Mouse (Mus musculus) bone marrow macrophage, adult 2 months (primary cell): Measurements from ENCODE around the gene Sprr2a1.
"Not testable (repeated sequence)": the region's sequence is repeated elsewhere in the genome, so short reads cannot be mapped to it uniquely, and the experiment has no call there.

Source experiments
- CTCF ChIP-seq: IDR thresholded peaks from 2 replicates; pipeline ENCODE4 v1.5.1; 2012; ENCODE audit warnings: low read depth, mild to moderate bottlenecking, low read length, moderate library complexity
- POLR2A ChIP-seq: IDR thresholded peaks from 2 replicates; pipeline ENCODE4 v1.6.1; 2012; ENCODE audit warnings: mild to moderate bottlenecking, low read depth, low read length, borderline replicate concordance

DNA sequence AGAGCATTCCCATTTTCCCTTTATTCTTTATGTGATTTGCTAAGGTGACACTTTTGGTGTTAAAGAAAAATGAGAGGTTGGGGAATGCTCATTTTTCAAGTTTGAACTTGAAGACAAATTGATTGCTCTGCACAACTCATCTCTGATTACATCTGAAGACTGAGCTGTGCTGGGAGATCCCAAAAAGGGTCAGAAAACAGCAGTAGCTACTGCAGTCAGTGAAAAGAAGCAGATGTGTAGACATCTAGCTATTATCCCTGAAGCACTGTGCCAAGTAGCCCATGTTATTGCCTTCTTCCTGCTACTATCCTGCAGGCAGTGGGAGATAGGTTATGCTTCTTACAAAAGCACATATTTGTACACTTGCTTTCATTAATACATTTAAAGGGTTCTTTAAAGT lies 29.2 kb downstream of the Sprr2a1 start:
- not testable (repeated sequence) for TF ChIP-seq POLR2A, CTCF
